Mouse (Mus musculus): ENCODE results near the gene Ebf1.

DNA sequence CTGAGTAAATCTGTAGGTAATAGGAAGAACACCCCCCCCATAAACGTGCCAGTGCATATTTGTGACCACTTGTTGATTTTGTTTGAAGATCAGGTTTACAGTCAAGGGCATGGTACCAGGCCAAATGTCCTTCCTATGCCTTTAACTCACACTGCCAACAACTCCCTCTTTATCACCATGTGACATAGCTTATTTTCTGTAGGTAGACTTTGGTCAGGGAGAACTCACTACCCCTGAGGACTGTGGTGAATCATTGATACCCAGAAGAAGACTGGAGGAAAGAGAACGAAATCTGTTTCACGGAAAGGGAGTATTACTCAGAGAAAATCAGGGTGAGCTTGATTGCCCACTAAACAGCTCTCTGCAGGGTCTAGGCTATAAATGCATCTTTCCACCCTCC is 267.2 kb downstream of the Ebf1 start:
- TF ChIP-seq CTCF (IDR thresholded peaks at IDR 0.05; ENCODE audit: low read depth), result no peak
- no peak for TF ChIP-seq EP300 (optimal IDR thresholded peaks at IDR 0.05)

All from stomach, postnatal 0 days (tissue).